Mouse (Mus musculus): ENCODE measurements around the gene Wfdc21.

DNA sequence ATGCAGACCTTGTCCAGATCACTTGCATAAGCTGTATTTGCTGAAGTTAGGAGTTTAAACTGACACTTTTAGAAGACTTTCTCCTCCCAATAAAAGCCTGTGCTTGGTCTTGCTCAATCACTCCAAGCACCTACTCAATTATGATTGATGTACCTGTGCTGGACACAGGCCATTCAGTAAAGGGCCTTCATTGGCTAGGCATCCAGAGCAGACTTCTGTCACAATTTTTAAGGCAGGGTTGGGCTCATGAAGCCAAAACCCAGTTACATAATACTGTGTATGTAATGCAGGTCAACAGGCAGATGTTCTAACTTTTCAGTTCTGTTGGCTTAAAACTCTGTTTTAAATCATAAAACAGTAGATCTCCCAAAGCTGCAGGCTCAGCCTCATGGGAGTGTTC, 26.0 kb upstream of the Wfdc21 start:
- TF ChIP-seq CTCF (IDR thresholded peaks at IDR 0.05; ENCODE audit: control insufficient read depth, insufficient read depth, low read length) (no peak), POLR2A (IDR thresholded peaks at IDR 0.05; ENCODE audit: borderline replicate concordance, control insufficient read depth, low read depth, low read length) (no peak)

Data from bone marrow, adult 2 months (tissue).